Mouse (Mus musculus) liver, embryonic 14.5 days (tissue): ENCODE data around the gene Dcun1d2.

Source experiments
- CTCF ChIP-seq: IDR thresholded peaks from 2 replicates; pipeline ENCODE4 v1.5.1; 2016; ENCODE audit warnings: antibody characterized with exemption, low read depth, control low read depth
- EP300 ChIP-seq: IDR thresholded peaks from 2 replicates; pipeline ENCODE4 v1.6.1; 2016; ENCODE audit warnings: antibody characterized with exemption, low read depth

- no peak for TF ChIP-seq EP300
- TF ChIP-seq CTCF, result no peak; the same call in 1 of the 2 replicates
Observed at GRCm38 (mm10) chr8:13287692-13288623, at the start of gene Dcun1d2, which contains the start of gene Tmco3.
